Mouse (Mus musculus) kidney, adult 2 months (tissue): Measurements from ENCODE around the gene Olfr1475.

ENCODE experiments used
- CTCF ChIP-seq: fragments of 200-500 bp; conservative IDR thresholded peaks from 2 replicates; pipeline ENCODE4 v1.5.1; 2011; ENCODE audit warnings: low read depth, mild to moderate bottlenecking, control low read depth, low read length, moderate library complexity, mixed read lengths; ENCODE audit not compliant: insufficient read depth, insufficient read length
- POLR2A ChIP-seq: fragments of 200-500 bp; IDR thresholded peaks from one replicate; pipeline ENCODE4 v1.6.1; 2011; ENCODE audit warnings: low read depth, low read length, control low read depth

GRCm38 (mm10) chr19:13480096-13480495 is at the start of gene Olfr1475:
- TF ChIP-seq CTCF (no peak), POLR2A (no peak)
